In genomic region chr16:18451486-18452181, GRCm38 (mm10) we compare ENCODE assay signal across 9 mouse cellular contexts. TPM values are rescaled to one million over a fixed set of nuclear protein-coding genes. Genes with fewer than 3 reads are reported as not detected.
A peak's percentile ranks its signal among the peaks of the same experiment; 100 is the strongest.
DNase-seq lines count a peak whose midpoint lies in the region; ATAC-seq lines count a peak whose summit lies in the region.
"Had no signal": no experiment of that assay in that cellular context is flagged by ENCODE, and none has a peak within 500 bp of the region (broad histone marks: within the 10 kb centered on the region; RNA-seq: fewer than 3 reads in every experiment).

No protein-coding gene starts in this region.

- 79% methylated on average over 9 of the region's 9 CpGs for WGBS in midbrain, embryonic 10.5 days
- WGBS in midbrain, embryonic 15.5 days = 70% methylated on average over 9 of the region's 9 CpGs
- 71% methylated on average over 9 of the region's 9 CpGs for WGBS in hindbrain, embryonic 11.5 days

- no peaks in the 10 kb centered on the region for H3K9me3 ChIP-seq in midbrain, embryonic 10.5 days (replicated peaks)
- no peaks in the 10 kb centered on the region for H3K9me3 ChIP-seq in midbrain, embryonic 15.5 days
- no peaks in the 10 kb centered on the region for H3K9me3 ChIP-seq in hindbrain, embryonic 11.5 days (ENCODE audit: control insufficient read depth, low read length)

- H3K4me1 ChIP-seq in midbrain, embryonic 10.5 days = peaks cover 18% of the 10 kb centered on the region
- H3K4me1 ChIP-seq in midbrain, embryonic 15.5 days = no peaks in the 10 kb centered on the region
- H3K4me1 ChIP-seq in hindbrain, embryonic 11.5 days (replicated peaks; ENCODE audit: control insufficient read depth, insufficient read depth, low read length) = no peaks in the 10 kb centered on the region

- DNase-seq in adrenal gland, adult 2 months = peak; percentile 59
- DNase-seq in adrenal gland, postnatal 25 days = no peak
- no peak for DNase-seq in midbrain, embryonic 10.5 days (ENCODE audit: low spot score)
- DNase-seq in layer of hippocampus, adult 9-10 months (ENCODE audit: low spot score) = peak; percentile 32
- peak; percentile 72 to 80 for DNase-seq in right cerebral cortex, postnatal 36 days (ENCODE audit: low spot score in 2 of 2)
- no peak for DNase-seq in heart, adult 9 months (ENCODE audit: low spot score in 2 of 2)
- no peak for DNase-seq in hindbrain, embryonic 11.5 days (ENCODE audit: low spot score)
- DNase-seq: thymus, adult 2 months had no signal

- peaks cover 21% of the 10 kb centered on the region for H3K27me3 ChIP-seq in midbrain, embryonic 10.5 days (ENCODE audit: low read depth, poor library complexity, severe bottlenecking)
- H3K27me3 ChIP-seq in midbrain, embryonic 15.5 days (replicated peaks) = no peaks in the 10 kb centered on the region
- H3K27me3 ChIP-seq in hindbrain, embryonic 11.5 days (ENCODE audit: control insufficient read depth, insufficient read depth, low read length) = no peaks in the 10 kb centered on the region

- H3K27ac ChIP-seq in midbrain, embryonic 10.5 days (replicated peaks) = peak overlapping the region; percentile 42; the same call in 1 of the 2 replicates
- no peak overlapping the region for H3K27ac ChIP-seq in midbrain, embryonic 15.5 days
- H3K27ac ChIP-seq in hindbrain, embryonic 11.5 days (ENCODE audit: low read depth, low read length) = no peak overlapping the region

- no peak for ATAC-seq in midbrain, embryonic 15.5 days (replicated peaks)
- no peak for ATAC-seq in hindbrain, embryonic 11.5 days (ENCODE audit: low FRiP score)

- no peak overlapping the region for H3K4me3 ChIP-seq in midbrain, embryonic 10.5 days
- no peak overlapping the region for H3K4me3 ChIP-seq in midbrain, embryonic 15.5 days
- no peak overlapping the region for H3K4me3 ChIP-seq in hindbrain, embryonic 11.5 days (ENCODE audit: low read depth, low read length)

- H3K9ac ChIP-seq in midbrain, embryonic 15.5 days = no peak overlapping the region
- H3K9ac ChIP-seq in hindbrain, embryonic 11.5 days (ENCODE audit: low read depth, low read length) = no peak overlapping the region

- H3K4me2 ChIP-seq in midbrain, embryonic 15.5 days = no peak overlapping the region
- no peak overlapping the region for H3K4me2 ChIP-seq in hindbrain, embryonic 11.5 days (replicated peaks; ENCODE audit: low read depth, low read length)

- H3K36me3 ChIP-seq in midbrain, embryonic 10.5 days = peaks cover 13% of the 10 kb centered on the region; the same call in 1 of the 2 replicates
- no peaks in the 10 kb centered on the region for H3K36me3 ChIP-seq in midbrain, embryonic 15.5 days (replicated peaks)
- no peaks in the 10 kb centered on the region for H3K36me3 ChIP-seq in hindbrain, embryonic 11.5 days (ENCODE audit: control insufficient read depth, insufficient read depth, low read length)

RNA-seq across cellular contexts. Expression of gene Comt, which starts 25.0 kb away (rescaled TPM):
- total RNA-seq in adrenal gland, adult 2 months (2021) = 100 to 1,000 TPM; 203 to 288 TPM
- 407 and 432 TPM in 2 replicates for polyA plus RNA-seq in adrenal gland, adult 2 months (2012; rRNA removed)
- 147 and 150 TPM in 2 replicates for total RNA-seq in adrenal gland, postnatal 25 days (2021)
- polyA plus RNA-seq in midbrain, embryonic 10.5 days (2016; fragmentation: Nextera tagmentation; extraction: Ambion mirVana) = 62.0 and 66.0 TPM in 2 replicates
- 104 and 107 TPM in 2 replicates for polyA plus RNA-seq in midbrain, embryonic 15.5 days (2015; fragmentation: Nextera tagmentation; extraction: Ambion mirVana)
- 49.6 and 53.9 TPM in 2 replicates for polyA plus RNA-seq in hindbrain, embryonic 11.5 days (2014; fragmentation: Nextera tagmentation; extraction: Ambion mirVana)

RNA-seq across cellular contexts. Expression of gene Txnrd2, which starts 25.4 kb away (rescaled TPM):
- 10 to 100 TPM; 73.3 TPM for total RNA-seq in adrenal gland, adult 2 months (2021)
- 50.3 and 64.6 TPM in 2 replicates for polyA plus RNA-seq in adrenal gland, adult 2 months (2012; rRNA removed)
- total RNA-seq in adrenal gland, postnatal 25 days (2021) = 73.7 and 79.7 TPM in 2 replicates
- polyA plus RNA-seq in midbrain, embryonic 10.5 days (2016; fragmentation: Nextera tagmentation; extraction: Ambion mirVana) = 30.6 and 30.7 TPM in 2 replicates
- polyA plus RNA-seq in midbrain, embryonic 15.5 days (2015; fragmentation: Nextera tagmentation; extraction: Ambion mirVana) = 34.0 and 35.5 TPM in 2 replicates
- polyA plus RNA-seq in hindbrain, embryonic 11.5 days (2014; fragmentation: Nextera tagmentation; extraction: Ambion mirVana) = 22.2 and 23.8 TPM in 2 replicates

RNA-seq across cellular contexts. Expression of gene Gnb1l, which starts 46.9 kb away (rescaled TPM):
- 1 to 10 TPM; 4.4 to 7.8 TPM for total RNA-seq in adrenal gland, adult 2 months (2021)
- 10.5 and 15.5 TPM in 2 replicates for polyA plus RNA-seq in adrenal gland, adult 2 months (2012; rRNA removed)
- total RNA-seq in adrenal gland, postnatal 25 days (2021) = 4.0 and 9.4 TPM in 2 replicates
- polyA plus RNA-seq in midbrain, embryonic 10.5 days (2016; fragmentation: Nextera tagmentation; extraction: Ambion mirVana) = 13.3 and 16.0 TPM in 2 replicates
- 18.1 and 20.0 TPM in 2 replicates for polyA plus RNA-seq in midbrain, embryonic 15.5 days (2015; fragmentation: Nextera tagmentation; extraction: Ambion mirVana)
- polyA plus RNA-seq in hindbrain, embryonic 11.5 days (2014; fragmentation: Nextera tagmentation; extraction: Ambion mirVana) = 13.0 and 14.9 TPM in 2 replicates

RNA-seq across cellular contexts. Expression of gene Rtl10, which starts 47.1 kb away (rescaled TPM):
- total RNA-seq in adrenal gland, adult 2 months (2021) = 1 to 10 TPM; 4.4 to 5.8 TPM
- polyA plus RNA-seq in adrenal gland, adult 2 months (2012; rRNA removed) = 6.4 and 8.3 TPM in 2 replicates
- 7.1 and 8.6 TPM in 2 replicates for total RNA-seq in adrenal gland, postnatal 25 days (2021)
- polyA plus RNA-seq in midbrain, embryonic 10.5 days (2016; fragmentation: Nextera tagmentation; extraction: Ambion mirVana) = 2.1 and 2.4 TPM in 2 replicates
- 4.4 and 5.5 TPM in 2 replicates for polyA plus RNA-seq in midbrain, embryonic 15.5 days (2015; fragmentation: Nextera tagmentation; extraction: Ambion mirVana)
- polyA plus RNA-seq in hindbrain, embryonic 11.5 days (2014; fragmentation: Nextera tagmentation; extraction: Ambion mirVana) = 1.8 and 3.0 TPM in 2 replicates

Comparison
In these comparisons a context has a peak if more than half of its experiments do, and no peak if none do; other contexts are left out.
1. DNase-seq: peak in adrenal gland, adult 2 months (single experiment), layer of hippocampus, adult 9-10 months (single experiment) and right cerebral cortex, postnatal 36 days (2 of 2); none in adrenal gland, postnatal 25 days (single experiment), midbrain, embryonic 10.5 days (single experiment), heart, adult 9 months (0 of 2) and hindbrain, embryonic 11.5 days (single experiment).